Mouse (Mus musculus) A20 (cell line): ENCODE measurements at regions not wholly inside any gene's neighbourhood (a gene's known extent, or its start where the extent isn't known, plus 50 kb on each side); places are given as distances from the start of the nearest gene placed in this dataset.

Experiments
- DNase-seq: peaks from one replicate; pipeline ENCODE4 v3.0.0-alpha.2; 2011; ENCODE audit warnings: low read depth, low spot score

- no peak for DNase-seq
Observed at GRCm38 (mm10) chr4:148723208-148723607, 80.1 kb downstream of the Gm572 start.

GRCm38 (mm10) chr4:148723934-148724719 lies 80.1 kb upstream of the Casz1 start:
- DNase-seq: no peak

GRCm38 (mm10) chr4:148728800-148729199 lies 75.4 kb upstream of the Casz1 start:
- no peak for DNase-seq

GRCm38 (mm10) chr4:148731586-148731985 lies 72.6 kb upstream of the Casz1 start:
- DNase-seq: no peak

- DNase-seq: no peak
Observed at GRCm38 (mm10) chr4:148734061-148734460, 70.2 kb upstream of the Casz1 start.

- no peak for DNase-seq
Observed at GRCm38 (mm10) chr4:148734547-148734946, 69.7 kb upstream of the Casz1 start.

- no peak for DNase-seq
Observed at GRCm38 (mm10) chr4:148738601-148739530, 65.4 kb upstream of the Casz1 start.

GRCm38 (mm10) chr4:148742549-148743413 lies 61.4 kb upstream of the Casz1 start:
- peak; percentile 80 for DNase-seq

GRCm38 (mm10) chr4:148743414-148743844 lies 60.8 kb upstream of the Casz1 start:
- DNase-seq: peak; percentile 62

GRCm38 (mm10) chr4:148744053-148744452 lies 60.2 kb upstream of the Casz1 start:
- peak; percentile 90 for DNase-seq

GRCm38 (mm10) chr4:148746460-148747314 lies 57.5 kb upstream of the Casz1 start:
- DNase-seq: no peak

- no peak for DNase-seq
Observed at GRCm38 (mm10) chr4:148747315-148747644, 56.9 kb upstream of the Casz1 start.

GRCm38 (mm10) chr4:148750030-148750429 lies 54.2 kb upstream of the Casz1 start:
- DNase-seq: no peak

GRCm38 (mm10) chr4:148751591-148751990 lies 52.6 kb upstream of the Casz1 start:
- DNase-seq: peak; percentile 50

- DNase-seq: peak; percentile 51
Observed at GRCm38 (mm10) chr4:148752360-148753093, 51.7 kb upstream of the Casz1 start.

GRCm38 (mm10) chr4:148753143-148753798 lies 51.0 kb upstream of the Casz1 start:
- no peak for DNase-seq

GRCm38 (mm10) chr4:148753849-148754248 lies 50.4 kb upstream of the Casz1 start:
- no peak for DNase-seq
